ENCODE assay signal across 10 mouse cellular contexts in the genomic region with DNA sequence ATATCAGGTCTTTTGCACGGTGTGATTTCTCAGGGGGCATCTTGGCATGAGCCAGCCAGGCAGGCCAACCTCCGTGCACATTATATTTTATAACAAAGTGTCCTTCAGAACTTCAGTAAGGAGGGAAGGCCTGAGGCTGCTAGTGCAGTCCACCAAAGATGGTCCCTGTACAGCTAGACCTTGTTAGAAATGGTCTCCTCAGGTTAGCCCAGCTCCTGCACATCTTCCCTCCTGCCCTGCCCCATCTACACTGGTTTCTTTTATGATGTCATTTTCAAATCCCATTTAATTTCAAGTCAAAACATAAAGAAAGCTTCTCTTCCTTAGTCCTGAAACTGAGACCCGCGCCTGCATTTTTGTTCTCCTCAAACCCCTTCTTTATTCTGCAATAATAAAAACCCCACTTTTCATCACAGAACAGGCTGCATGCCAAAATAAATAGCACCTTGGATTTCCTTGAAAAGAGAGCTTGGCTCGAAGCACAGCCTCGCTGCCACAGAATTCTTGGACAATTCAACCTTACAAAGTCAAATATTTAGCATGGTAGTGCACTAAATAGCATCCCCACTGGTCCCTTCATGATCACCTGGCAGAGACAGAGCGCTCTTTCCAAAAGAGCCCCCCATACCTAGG. TPM values are rescaled to one million over a fixed set of nuclear protein-coding genes. Genes with fewer than 3 reads are reported as not detected.
A peak's percentile ranks its signal among the peaks of the same experiment; 100 is the strongest.
DNase-seq lines count a peak whose midpoint lies in the region; ATAC-seq and TF ChIP-seq lines count a peak whose summit lies in the region.
"Had no signal": no experiment of that assay in that cellular context is flagged by ENCODE, and none has a peak within 500 bp of the region (broad histone marks: within the 10 kb centered on the region; RNA-seq: fewer than 3 reads in every experiment).

No protein-coding gene starts in this region.

- no peak overlapping the region for H3K27ac ChIP-seq in heart, embryonic 11.5 days (ENCODE audit: low read depth, low read length)
- H3K27ac ChIP-seq in hindbrain, embryonic 14.5 days = no peak overlapping the region
- H3K27ac ChIP-seq in midbrain, embryonic 10.5 days (replicated peaks) = peak overlapping the region; percentile 50

- H3K4me3 ChIP-seq in heart, embryonic 11.5 days (ENCODE audit: low read depth, low read length) = peak overlapping the region; percentile 37
- H3K4me3 ChIP-seq in hindbrain, embryonic 14.5 days (replicated peaks; ENCODE audit: low read length) = peak overlapping the region; percentile 14; the same call in 1 of the 2 replicates
- H3K4me3 ChIP-seq in midbrain, embryonic 10.5 days = peak overlapping the region; percentile 45

- H3K4me1 ChIP-seq in heart, embryonic 11.5 days (ENCODE audit: control insufficient read depth, insufficient read depth, low read length) = no peaks in the 10 kb centered on the region; the same call in 1 of the 2 replicates
- H3K4me1 ChIP-seq in hindbrain, embryonic 14.5 days (replicated peaks; ENCODE audit: control insufficient read depth, insufficient read depth, low read length) = peaks cover 6% of the 10 kb centered on the region; the same call in 1 of the 2 replicates
- H3K4me1 ChIP-seq in midbrain, embryonic 10.5 days = peaks cover 28% of the 10 kb centered on the region

- CTCF ChIA-PET in Patski (lab: Charles Lee) = interaction anchor here (0.8 to 1.6 kb wide), 2 partner anchors 17 to 49 kb away, joined by 3 to 6 read pairs; no protein-coding TSS in a partner anchor

- no peaks in the 10 kb centered on the region for H3K9me3 ChIP-seq in heart, embryonic 11.5 days (replicated peaks; ENCODE audit: control insufficient read depth, low read length)
- H3K9me3 ChIP-seq in hindbrain, embryonic 14.5 days (ENCODE audit: control insufficient read depth, low read length) = no peaks in the 10 kb centered on the region
- no peaks in the 10 kb centered on the region for H3K9me3 ChIP-seq in midbrain, embryonic 10.5 days (replicated peaks)

- no peaks in the 10 kb centered on the region for H3K27me3 ChIP-seq in heart, embryonic 11.5 days (ENCODE audit: control insufficient read depth, insufficient read depth, low read length)
- no peaks in the 10 kb centered on the region for H3K27me3 ChIP-seq in Patski
- no peaks in the 10 kb centered on the region for H3K27me3 ChIP-seq in hindbrain, embryonic 14.5 days (ENCODE audit: control insufficient read depth, insufficient read depth, low read length)
- peaks cover 11% of the 10 kb centered on the region for H3K27me3 ChIP-seq in midbrain, embryonic 10.5 days (ENCODE audit: low read depth, poor library complexity, severe bottlenecking)

- no peak for DNase-seq in heart, adult 18-20 months
- DNase-seq in Patski (ENCODE audit: low read depth, low spot score) = peak; percentile 22
- DNase-seq in hindbrain, embryonic 14.5 days (ENCODE audit: low spot score) = no peak
- DNase-seq in midbrain, embryonic 10.5 days (ENCODE audit: low spot score) = no peak
- DNase-seq in natural killer cell, adult 2 months (ENCODE audit: low spot score in 2 of 2) = no peak
- DNase-seq in layer of hippocampus, adult 8-10 months (ENCODE audit: low spot score in 2 of 2) = no peak
- DNase-seq: cerebellum, postnatal 36 days; heart, adult 11 months had no signal

- POLR2A ChIA-PET in Patski (lab: Charles Lee) = no interaction called here

- H3K36me3 ChIP-seq in heart, embryonic 11.5 days (ENCODE audit: control insufficient read depth, insufficient read depth, low read length) = no peaks in the 10 kb centered on the region
- no peaks in the 10 kb centered on the region for H3K36me3 ChIP-seq in hindbrain, embryonic 14.5 days (replicated peaks; ENCODE audit: control insufficient read depth, insufficient read depth)
- H3K36me3 ChIP-seq in midbrain, embryonic 10.5 days = no peaks in the 10 kb centered on the region

- in situ Hi-C loops in Patski (cut with MboI; ENCODE audit: low pct_unique_long_range_greater_than_20kb) = no loop called here

- 65% methylated on average over 7 of the region's 7 CpGs for WGBS in heart, embryonic 11.5 days (ENCODE audit: insufficient replicate concordance)
- WGBS in hindbrain, embryonic 14.5 days = 49% methylated on average over 7 of the region's 7 CpGs
- 84% methylated on average over 7 of the region's 7 CpGs for WGBS in midbrain, embryonic 10.5 days

- no peak for TF ChIP-seq CTCF in Patski (IDR thresholded peaks at IDR 0.05)

- peak overlapping the region; percentile 61 for H3K4me2 ChIP-seq in heart, embryonic 11.5 days
- peak overlapping the region; percentile 49 for H3K4me2 ChIP-seq in hindbrain, embryonic 14.5 days (replicated peaks)

- peak overlapping the region; percentile 67; the same call in 1 of the 2 replicates for H3K9ac ChIP-seq in heart, embryonic 11.5 days (ENCODE audit: low read depth, low read length)
- H3K9ac ChIP-seq in hindbrain, embryonic 14.5 days = no peak overlapping the region

- ATAC-seq in heart, embryonic 11.5 days (replicated peaks; ENCODE audit: insufficient number of reproducible peaks, low FRiP score, low TSS enrichment) = no peak
- no peak for ATAC-seq in Patski
- ATAC-seq in hindbrain, embryonic 14.5 days (ENCODE audit: low FRiP score) = no peak
- ATAC-seq in CD4-positive, CD25-positive, alpha-beta regulatory T cell, adult 4 months = no peak

RNA-seq across cellular contexts. Expression of a gene that starts 28.1 kb away (rescaled TPM):
- 0.72 and 1.1 TPM in 2 replicates for polyA plus RNA-seq in heart, embryonic 11.5 days (2014; fragmentation: Nextera tagmentation; extraction: Ambion mirVana)
- total RNA-seq in heart, adult 18-20 months (2021) = under 1 TPM; 0.52 to 0.72 TPM
- not detected for polyA plus RNA-seq in Patski (2021)
- 0.95 and 1.0 TPM in 2 replicates for polyA plus RNA-seq in hindbrain, embryonic 14.5 days (2014; fragmentation: Nextera tagmentation; extraction: Ambion mirVana)
- polyA plus RNA-seq in midbrain, embryonic 10.5 days (2016; fragmentation: Nextera tagmentation; extraction: Ambion mirVana) = 0.72 and 0.86 TPM in 2 replicates
- not detected for polyA plus RNA-seq in CD4-positive, CD25-positive, alpha-beta regulatory T cell, adult 4 months (2017; shearing (Covaris generic))
- total RNA-seq in layer of hippocampus, adult 8-10 months (2022) = 1 to 10 TPM; 2.8 to 5.7 (median 3.1) TPM

RNA-seq across cellular contexts. Expression of a gene that starts 34.4 kb away (rescaled TPM):
- not detected in 2 replicates for polyA plus RNA-seq in heart, embryonic 11.5 days (2014; fragmentation: Nextera tagmentation; extraction: Ambion mirVana)
- not detected for total RNA-seq in heart, adult 18-20 months (2021)
- not detected for polyA plus RNA-seq in Patski (2021)
- polyA plus RNA-seq in hindbrain, embryonic 14.5 days (2014; fragmentation: Nextera tagmentation; extraction: Ambion mirVana) = not detected in 2 replicates
- not detected in 2 replicates for polyA plus RNA-seq in midbrain, embryonic 10.5 days (2016; fragmentation: Nextera tagmentation; extraction: Ambion mirVana)
- not detected for polyA plus RNA-seq in CD4-positive, CD25-positive, alpha-beta regulatory T cell, adult 4 months (2017; shearing (Covaris generic))
- not detected for total RNA-seq in layer of hippocampus, adult 8-10 months (2022)
